In genomic region chr9:29961954-29962867, GRCm38 (mm10) we compare ENCODE assay signal across 9 mouse cellular contexts. TPM values are rescaled to one million over a fixed set of nuclear protein-coding genes. Genes with fewer than 3 reads are reported as not detected.
DNase-seq lines count a peak whose midpoint lies in the region; ATAC-seq and TF ChIP-seq lines count a peak whose summit lies in the region.
"Had no signal": no experiment of that assay in that cellular context is flagged by ENCODE, and none has a peak within 500 bp of the region (broad histone marks: within the 10 kb centered on the region; RNA-seq: fewer than 3 reads in every experiment).

No protein-coding gene starts in this region.

- ATAC-seq in forebrain, embryonic 11.5 days (replicated peaks; ENCODE audit: low FRiP score), result peak; percentile 63; the same call in 1 of the 2 replicates
- no peak for ATAC-seq in intestine, embryonic 16.5 days
- no peak for ATAC-seq in liver, embryonic 16.5 days (ENCODE audit: low read depth)

- H3K4me2 ChIP-seq in forebrain, embryonic 11.5 days (ENCODE audit: low read depth, low read length, severe bottlenecking), result peak overlapping the region; percentile 93
- H3K4me2 ChIP-seq in intestine, embryonic 16.5 days (ENCODE audit: low read depth, low read length), result peak overlapping the region; percentile 73
- 0 out of 2 replicates have a peak overlapping the region, but pooled peaks have one; percentile 20 for H3K4me2 ChIP-seq in liver, embryonic 16.5 days (ENCODE audit: low read depth, low read length)

- H3K9me3 ChIP-seq in forebrain, embryonic 11.5 days (ENCODE audit: control insufficient read depth, low read length), result no peaks in the 10 kb centered on the region
- H3K9me3 ChIP-seq in intestine, embryonic 16.5 days (ENCODE audit: control insufficient read depth, low read length), result no peaks in the 10 kb centered on the region
- H3K9me3 ChIP-seq in liver, embryonic 16.5 days (replicated peaks; ENCODE audit: control insufficient read depth, low read length), result no peaks in the 10 kb centered on the region

- peak overlapping the region; percentile 67 for H3K4me3 ChIP-seq in gastrocnemius, adult 2 months
- peak overlapping the region; percentile 49 for H3K4me3 ChIP-seq in forebrain, embryonic 11.5 days (ENCODE audit: low read depth, low read length)
- H3K4me3 ChIP-seq in intestine, embryonic 16.5 days (ENCODE audit: low read length), result peak overlapping the region; percentile 43
- peak overlapping the region; percentile 6; the same call in 1 of the 2 replicates for H3K4me3 ChIP-seq in liver, embryonic 16.5 days (ENCODE audit: low read depth, low read length)
- peak overlapping the region; percentile 3; the same call in 1 of the 2 replicates for H3K4me3 ChIP-seq in small intestine, adult 2 months (ENCODE audit: low read depth, low read length)
- H3K4me3 ChIP-seq: erythroblast, embryonic 14.5 days had no signal

- H3K9ac ChIP-seq in forebrain, embryonic 11.5 days (ENCODE audit: low read length), result peak overlapping the region; percentile 68
- H3K9ac ChIP-seq in intestine, embryonic 16.5 days (ENCODE audit: low read depth, low read length), result peak overlapping the region; percentile 24; the same call in 1 of the 2 replicates
- H3K9ac ChIP-seq in liver, embryonic 16.5 days (ENCODE audit: low read depth, low read length), result no peak overlapping the region

- 1% methylated on average over 38 of the region's 38 CpGs for WGBS in forebrain, embryonic 11.5 days
- WGBS in intestine, embryonic 16.5 days, result 2% methylated on average over 38 of the region's 38 CpGs
- 2% methylated on average over 38 of the region's 38 CpGs for WGBS in liver, embryonic 16.5 days (ENCODE audit: insufficient replicate concordance)
- WGBS in small intestine, adult 2 months, result 5% methylated on average over 38 of the region's 38 CpGs

- H3K27ac ChIP-seq in gastrocnemius, adult 2 months, result no peak overlapping the region
- no peak overlapping the region for H3K27ac ChIP-seq in forebrain, embryonic 11.5 days (ENCODE audit: low read depth, low read length)
- no peak overlapping the region for H3K27ac ChIP-seq in intestine, embryonic 16.5 days (ENCODE audit: low read length)
- no peak overlapping the region for H3K27ac ChIP-seq in liver, embryonic 16.5 days (ENCODE audit: low read length)
- no peak overlapping the region for H3K27ac ChIP-seq in small intestine, adult 2 months (ENCODE audit: insufficient read depth, low read depth, low read length)

- intact Hi-C loops in gastrocnemius, adult 2 months (cut with DNase I), result no loop called here

- H3K4me1 ChIP-seq in forebrain, embryonic 11.5 days (replicated peaks; ENCODE audit: control insufficient read depth, insufficient read depth, low read length), result peaks cover 8% of the 10 kb centered on the region
- H3K4me1 ChIP-seq in intestine, embryonic 16.5 days (ENCODE audit: control insufficient read depth, insufficient read depth, low read length), result no peaks in the 10 kb centered on the region
- no peaks in the 10 kb centered on the region for H3K4me1 ChIP-seq in liver, embryonic 16.5 days (ENCODE audit: control insufficient read depth, low read depth, low read length)
- H3K4me1 ChIP-seq in small intestine, adult 2 months (ENCODE audit: control insufficient read depth, insufficient read depth, insufficient read length, low read length), result no peaks in the 10 kb centered on the region

- TF ChIP-seq CTCF in gastrocnemius, adult 2 months (IDR thresholded peaks at IDR 0.05), result no peak
- TF ChIP-seq CTCF in brain, embryonic 14.5 days (IDR thresholded peaks at IDR 0.05; ENCODE audit: borderline replicate concordance, extremely low read depth, insufficient read depth, insufficient read length), result no peak
- TF ChIP-seq CTCF in small intestine, adult 2 months (IDR thresholded peaks at IDR 0.05; ENCODE audit: extremely low read depth, insufficient read length, insufficient replicate concordance, low read depth, low read length), result no peak

- peaks cover 6% of the 10 kb centered on the region for H3K27me3 ChIP-seq in forebrain, embryonic 11.5 days (ENCODE audit: control insufficient read depth, insufficient read depth, low read length)
- H3K27me3 ChIP-seq in intestine, embryonic 16.5 days (replicated peaks; ENCODE audit: control insufficient read depth, insufficient read depth, low read length), result peaks cover 14% of the 10 kb centered on the region
- peaks cover 20% of the 10 kb centered on the region for H3K27me3 ChIP-seq in liver, embryonic 16.5 days (ENCODE audit: control insufficient read depth, insufficient read depth, low read depth, low read length)
- no peaks in the 10 kb centered on the region for H3K27me3 ChIP-seq in small intestine, adult 2 months (ENCODE audit: control insufficient read depth, insufficient read depth, low read length)

- H3K36me3 ChIP-seq in forebrain, embryonic 11.5 days (ENCODE audit: control insufficient read depth, insufficient read depth, low read length), result no peaks in the 10 kb centered on the region
- no peaks in the 10 kb centered on the region for H3K36me3 ChIP-seq in intestine, embryonic 16.5 days (ENCODE audit: control insufficient read depth, insufficient read depth, low read length)
- H3K36me3 ChIP-seq in liver, embryonic 16.5 days (ENCODE audit: control insufficient read depth, insufficient read depth), result no peaks in the 10 kb centered on the region
- no peaks in the 10 kb centered on the region for H3K36me3 ChIP-seq in small intestine, adult 2 months (ENCODE audit: control insufficient read depth, insufficient read depth, low read length)

- no peak for DNase-seq in gastrocnemius, adult 2 months
- DNase-seq in gastrocnemius, adult 8-10 months (ENCODE audit: low spot score in 2 of 2), result no peak
- peak; percentile 82 for DNase-seq in brain, embryonic 14.5 days (ENCODE audit: low read depth)
- DNase-seq in forebrain, embryonic 11.5 days (ENCODE audit: low spot score), result peak; percentile 60
- no peak for DNase-seq in B cell, adult 2 months

- TF ChIP-seq POLR2A in brain, embryonic 14.5 days (IDR thresholded peaks at IDR 0.05; ENCODE audit: borderline replicate concordance, extremely low read depth, insufficient read depth, insufficient read length, poor library complexity, severe bottlenecking), result no peak
- TF ChIP-seq POLR2A in small intestine, adult 2 months (IDR thresholded peaks at IDR 0.05; ENCODE audit: low read depth, low read length), result no peak

RNA-seq across cellular contexts. Expression of gene Ntm, which starts 0.7 kb away (rescaled TPM):
- under 1 TPM; 0.33 to 0.95 TPM for total RNA-seq in gastrocnemius, adult 2 months (2021)
- total RNA-seq in gastrocnemius, adult 8-10 months (2022), result under 1 TPM; 0.46 to 0.92 (median 0.72) TPM
- 48.6 and 95.1 TPM in 2 replicates for polyA plus RNA-seq in brain, embryonic 14.5 days (2012; rRNA removed)
- 13.5 and 14.3 TPM in 2 replicates for polyA plus RNA-seq in forebrain, embryonic 11.5 days (2014; fragmentation: Nextera tagmentation; extraction: Ambion mirVana)
- polyA plus RNA-seq in intestine, embryonic 16.5 days (2015; fragmentation: Nextera tagmentation; extraction: Ambion mirVana), result 4.6 and 5.5 TPM in 2 replicates
- polyA plus RNA-seq in liver, embryonic 16.5 days (2015; fragmentation: Nextera tagmentation; extraction: Ambion mirVana), result 0.20 and 0.33 TPM in 2 replicates
- 0.10 and 0.39 TPM in 2 replicates for polyA plus RNA-seq in small intestine, adult 2 months (2012; rRNA removed)

Comparison
In these comparisons a context has a peak if more than half of its experiments do, and no peak if none do; other contexts are left out.
1. DNase-seq: peak in brain, embryonic 14.5 days (single experiment) and forebrain, embryonic 11.5 days (single experiment); none in gastrocnemius, adult 2 months (single experiment), gastrocnemius, adult 8-10 months (0 of 2) and B cell, adult 2 months (0 of 2).
2. H3K4me3 ChIP-seq: peak in every context shown above with its lines; median percentile 67 in gastrocnemius, adult 2 months; 49 in forebrain, embryonic 11.5 days; 43 in intestine, embryonic 16.5 days; 6 in liver, embryonic 16.5 days; 3 in small intestine, adult 2 months.
3. H3K4me2 ChIP-seq: peak in every context shown above with its lines; median percentile 93 in forebrain, embryonic 11.5 days; 73 in intestine, embryonic 16.5 days; 20 in liver, embryonic 16.5 days.